Mouse (Mus musculus) left cerebral cortex, postnatal 10 days (tissue): ENCODE measurements at regions not wholly inside any gene's neighbourhood (a gene's known extent, or its start where the extent isn't known, plus 50 kb on each side); places are given as distances from the start of the nearest gene placed in this dataset.
A peak's percentile ranks its signal among the peaks of the same experiment; 100 is the strongest.
"Not testable (repeated sequence)": the region's sequence is repeated elsewhere in the genome, so short reads cannot be mapped to it uniquely, and the experiment has no call there.

Experiments
- DNase-seq, 2 experiments: peaks; one replicate each; pipeline ENCODE4 v3.0.0; 2021 to 2022; ENCODE audit warnings: low spot score in 2 of 2, mixed read lengths in 1 of 2; ENCODE audit errors: extremely low spot score in 1 of 2
- intact Hi-C: fragments of 180-260 bp; cut with DNase I; formaldehyde crosslinking; loops from one replicate; pipeline ENCODE4 v1.15.1; 2025

DNA sequence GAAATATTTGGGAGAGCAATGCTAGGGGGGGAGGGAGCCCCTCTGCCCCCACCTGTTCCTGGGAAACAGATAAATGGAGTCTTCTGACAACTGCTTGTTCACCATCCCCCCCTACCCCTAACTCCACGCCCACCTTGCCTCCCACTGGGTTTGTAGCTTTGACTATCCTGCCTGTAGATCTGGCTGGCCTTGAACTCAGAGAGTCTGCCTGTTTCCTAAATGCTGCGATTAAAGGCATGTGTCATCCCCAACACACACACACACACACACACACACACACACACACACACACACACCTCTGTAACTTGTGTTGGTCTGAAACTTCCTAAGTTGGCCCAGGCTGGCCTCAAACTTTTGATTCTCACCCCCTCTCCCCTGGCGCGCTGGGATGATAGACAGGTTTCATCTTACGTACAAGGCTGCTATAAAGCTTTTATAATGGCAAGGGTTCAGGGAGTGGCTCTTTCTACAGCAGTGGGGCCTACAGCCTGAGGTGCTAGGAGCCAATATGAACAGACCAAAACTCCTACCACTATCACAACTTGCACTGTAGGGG lies 128.5 kb upstream of the Bcor start:
- peak in 1 of 2 experiments; percentile 15 for DNase-seq
- intact Hi-C loops: no loop called here

DNA sequence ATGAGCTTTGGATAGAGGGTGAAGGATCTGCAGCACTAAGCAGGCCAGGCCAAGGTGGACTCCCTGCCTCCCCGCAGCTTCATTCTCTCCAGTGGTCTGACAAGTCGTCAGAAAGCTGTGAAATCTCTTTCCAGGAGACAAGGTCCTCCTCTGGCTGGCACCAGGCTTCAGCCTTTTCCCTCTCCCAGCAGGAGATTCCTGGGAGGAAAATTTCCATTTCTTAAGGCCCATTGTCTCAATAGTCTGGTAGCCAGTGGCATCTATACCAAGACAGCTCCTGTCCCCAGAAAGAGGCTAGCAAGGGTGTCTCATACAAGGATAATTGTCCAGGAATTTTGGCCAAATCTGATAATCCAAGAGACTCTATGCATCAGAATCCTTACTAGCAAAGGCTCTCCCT lies 133.0 kb upstream of the Bcor start:
- DNase-seq: no peak
- intact Hi-C loops: no loop called here

DNA sequence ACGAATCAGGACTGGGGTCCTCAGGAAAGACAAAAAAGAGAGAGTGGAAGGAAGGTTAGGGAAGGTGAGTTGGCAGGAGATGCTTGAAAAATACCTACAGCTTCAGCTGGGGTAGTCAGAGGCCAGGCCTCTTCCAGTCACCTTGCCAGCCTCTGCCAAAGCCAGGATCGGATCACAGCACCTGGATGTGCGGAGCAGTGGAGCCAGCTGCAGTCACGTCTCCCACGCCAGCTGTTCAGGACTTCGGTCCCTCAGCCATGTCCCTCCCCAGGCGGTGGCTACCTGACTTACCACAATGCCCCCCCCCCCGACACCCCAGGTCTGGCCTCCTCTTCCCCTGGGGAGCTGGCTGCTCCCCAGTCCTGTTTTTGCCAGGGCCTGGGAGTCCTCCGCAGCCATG lies 134.3 kb upstream of the Bcor start:
- intact Hi-C loops: no loop called here

DNA sequence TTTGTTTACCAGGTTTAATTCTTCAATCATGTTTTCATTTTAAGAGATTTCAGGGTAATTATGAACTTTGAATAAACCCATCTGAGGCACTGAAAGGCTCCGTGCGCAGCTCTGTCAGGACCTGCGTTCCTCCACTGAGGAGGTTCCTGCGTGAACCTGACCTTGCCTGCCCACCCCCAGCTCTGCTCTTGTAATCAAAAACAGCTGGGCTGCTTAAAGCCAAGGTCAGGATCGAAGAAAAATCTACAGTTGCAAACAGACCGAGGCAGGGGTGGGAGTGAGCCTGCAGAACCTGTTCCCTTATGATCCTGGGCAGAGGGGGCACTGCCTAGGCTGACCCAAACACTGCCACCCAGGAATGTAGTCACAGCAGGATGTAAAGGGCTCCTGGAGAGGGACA lies 134.8 kb upstream of the Bcor start:
- no peak for DNase-seq

More for the DNA sequence above, 134.3 kb upstream of the Bcor start:
- no peak for DNase-seq

DNA sequence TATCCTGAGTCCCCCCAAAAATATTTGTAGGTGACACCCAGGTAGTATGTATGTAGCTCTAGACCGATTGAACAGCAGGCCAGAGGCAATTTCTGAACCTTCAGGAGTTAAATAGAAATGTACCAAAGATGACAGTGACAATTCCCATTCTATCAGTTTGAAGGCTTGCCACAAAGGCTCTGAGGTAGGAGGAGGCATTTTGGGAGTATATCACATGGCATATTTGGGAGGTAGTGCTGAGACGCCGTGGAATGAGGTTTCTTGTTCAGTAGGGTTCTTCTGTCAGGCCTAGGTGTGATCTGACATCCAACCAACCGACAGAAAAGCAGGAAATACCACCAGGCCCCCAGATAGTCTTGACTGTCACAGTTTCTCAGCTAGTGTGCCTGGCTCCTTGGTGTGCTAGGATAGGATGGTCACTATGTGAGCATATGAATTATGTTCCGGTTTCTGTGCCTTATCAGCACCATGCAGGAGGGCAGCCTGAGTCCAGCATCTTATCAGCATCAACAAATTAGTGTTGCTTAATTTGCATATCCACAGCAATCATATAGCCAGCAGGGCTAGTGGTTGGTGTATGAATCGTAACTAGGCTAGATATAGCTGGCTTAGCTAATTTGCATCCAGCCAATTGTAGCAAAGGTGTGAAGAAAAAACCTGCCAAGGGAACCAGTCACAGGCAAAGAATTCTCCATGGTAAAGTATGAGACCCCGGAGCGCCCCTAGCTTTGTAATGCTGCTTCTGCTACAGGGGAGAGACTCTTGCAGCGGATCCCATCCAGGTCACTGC lies 136.3 kb upstream of the Bcor start:
- DNase-seq: no peak
- intact Hi-C loops: no loop called here

More for the DNA sequence above, 134.8 kb upstream of the Bcor start:
- intact Hi-C loops: no loop called here

DNA sequence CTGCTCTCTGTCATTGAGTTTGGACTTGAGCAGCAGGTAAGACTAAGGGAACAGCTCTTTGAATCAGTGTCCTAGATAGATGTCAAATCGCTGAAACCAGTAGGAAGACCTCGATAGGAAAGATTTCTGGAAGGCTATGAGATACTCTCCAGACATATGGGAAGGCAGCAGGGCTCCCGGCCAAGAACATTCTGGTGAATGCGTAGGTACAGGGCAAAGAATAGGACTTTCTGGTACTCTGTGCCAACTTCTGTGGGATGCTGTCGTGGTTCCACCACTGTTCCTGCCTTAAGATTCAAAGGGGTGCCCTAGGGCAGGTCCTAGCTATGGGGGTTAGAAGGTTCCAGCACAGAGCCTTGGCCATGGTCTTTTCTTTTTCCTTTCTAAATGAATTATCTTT lies 138.5 kb upstream of the Bcor start:
- DNase-seq: no peak
- intact Hi-C loops: no loop called here

DNA sequence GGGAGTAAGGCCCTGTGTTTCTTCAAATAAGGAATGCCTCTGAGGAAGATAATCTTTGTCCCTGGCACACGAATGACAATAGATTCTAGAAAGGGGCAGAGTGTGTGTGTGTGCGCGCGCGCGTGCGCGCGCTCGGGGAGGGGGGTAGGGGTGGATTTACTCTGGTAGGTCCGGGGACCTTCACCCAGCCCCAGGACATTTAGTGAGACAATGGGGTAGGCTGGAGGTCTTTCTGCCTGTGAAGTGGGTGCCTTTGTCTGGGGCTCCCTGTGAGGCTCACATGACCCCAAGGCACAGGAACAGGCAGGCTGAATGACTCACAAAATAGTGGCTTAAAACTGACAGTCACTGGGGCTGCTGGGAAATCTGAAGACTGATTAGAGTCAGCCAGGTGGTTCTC lies 139.1 kb upstream of the Bcor start:
- intact Hi-C loops: no loop called here
- no peak for DNase-seq

DNA sequence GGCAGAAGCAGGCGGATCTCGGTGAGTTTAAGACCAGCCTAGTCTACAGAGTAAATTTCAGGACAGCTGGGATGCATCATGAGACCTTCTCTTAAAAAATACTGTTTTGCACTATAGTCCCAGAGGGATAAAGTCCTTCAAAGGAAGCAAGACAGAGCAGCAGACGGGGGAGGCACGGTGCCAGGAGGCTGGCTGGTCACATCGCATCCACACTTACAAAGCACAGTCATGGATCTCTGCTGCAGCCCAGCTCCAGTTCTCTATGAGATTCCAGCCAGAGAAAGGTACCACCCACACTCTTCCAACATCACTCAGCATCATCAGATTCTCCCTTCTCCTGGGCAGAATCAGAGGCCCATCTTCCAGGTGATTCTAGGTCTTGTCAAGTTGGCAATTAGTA lies 144.5 kb upstream of the Bcor start:
- peak in 1 of 2 experiments; percentile 28 for DNase-seq

DNA sequence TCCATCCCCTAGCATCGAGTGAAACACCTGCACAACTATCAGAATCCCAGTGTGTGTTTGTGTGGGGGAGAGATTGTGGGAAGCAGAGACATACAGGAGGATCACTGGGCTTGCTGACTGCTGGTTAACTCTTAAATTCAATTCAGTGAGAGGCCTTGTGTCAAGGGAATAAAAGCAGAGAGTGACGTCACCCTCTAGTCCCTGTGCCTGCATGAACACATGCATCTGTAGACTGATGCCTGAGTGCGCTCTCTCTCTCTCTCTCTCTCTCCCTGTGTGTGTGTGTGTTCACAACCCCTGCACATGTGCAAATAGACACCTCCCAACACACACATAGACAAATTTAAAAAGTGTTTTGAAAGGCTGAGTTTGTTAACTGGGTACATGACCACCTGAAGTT lies 146.8 kb upstream of the Bcor start:
- intact Hi-C loops: no loop called here
- no peak for DNase-seq

More for the DNA sequence above, 144.5 kb upstream of the Bcor start:
- intact Hi-C loops: no loop called here

DNA sequence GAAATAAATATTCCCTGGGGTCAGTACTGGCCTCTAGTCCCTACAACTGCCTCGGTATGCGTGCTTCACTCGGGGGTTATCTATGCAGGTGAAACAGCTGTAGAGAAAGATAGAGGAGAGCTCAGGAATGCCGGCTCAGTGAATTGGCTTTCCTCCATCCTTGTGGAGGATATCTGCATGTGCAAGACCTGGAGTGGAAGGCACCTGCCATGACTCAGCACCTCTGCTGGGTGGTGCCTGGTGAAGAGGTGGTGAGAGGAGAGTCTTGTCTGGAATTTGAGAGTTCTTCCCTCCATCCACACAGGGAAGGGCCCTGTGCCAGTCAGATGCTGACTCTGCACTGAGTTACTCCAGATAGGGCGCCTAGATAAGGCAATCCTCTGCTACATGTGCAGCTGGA lies 152.4 kb upstream of the Bcor start:
- no peak for DNase-seq
- intact Hi-C loops: no loop called here

DNA sequence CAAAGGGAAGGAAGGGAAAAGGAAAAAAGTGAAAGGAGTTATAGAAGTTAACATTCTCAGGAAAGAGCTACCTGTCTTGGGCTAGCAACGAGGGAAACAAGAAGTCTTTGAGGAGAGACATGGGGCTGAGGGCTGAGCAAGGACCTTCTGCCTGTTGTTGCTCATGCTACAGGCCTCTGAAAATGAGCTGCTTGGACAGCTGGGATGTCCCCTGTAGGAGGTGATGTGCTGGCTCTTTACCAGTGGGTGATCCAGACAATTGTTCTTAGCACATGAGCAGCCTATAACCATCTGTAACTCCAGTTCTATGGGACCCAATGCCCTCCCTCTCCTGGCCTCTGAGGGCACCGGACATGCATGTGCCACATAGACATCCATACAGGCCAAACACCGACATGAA lies 155.5 kb upstream of the Bcor start:
- DNase-seq: no peak
- intact Hi-C loops: no loop called here

DNA sequence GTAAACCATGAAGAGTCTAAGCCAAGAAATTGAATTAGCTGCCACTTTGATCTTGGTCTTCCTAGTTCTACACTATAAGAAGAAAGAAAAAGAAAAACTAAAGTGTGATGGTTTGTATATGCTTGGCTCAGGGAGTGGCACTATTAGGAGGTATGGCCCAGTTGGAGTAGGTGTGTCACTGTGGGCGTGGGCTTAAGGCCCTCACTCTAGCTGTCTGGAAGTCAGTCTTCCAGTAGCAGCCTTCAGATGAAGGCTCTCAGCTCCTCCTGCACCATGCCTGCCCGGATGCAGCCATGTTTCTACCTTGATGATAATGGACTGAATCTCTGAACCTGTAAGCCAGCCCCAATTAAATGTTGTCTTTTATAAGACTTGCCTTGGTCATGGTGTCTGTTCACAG lies 157.3 kb upstream of the Bcor start:
- intact Hi-C loops: not testable (repeated sequence)

DNA sequence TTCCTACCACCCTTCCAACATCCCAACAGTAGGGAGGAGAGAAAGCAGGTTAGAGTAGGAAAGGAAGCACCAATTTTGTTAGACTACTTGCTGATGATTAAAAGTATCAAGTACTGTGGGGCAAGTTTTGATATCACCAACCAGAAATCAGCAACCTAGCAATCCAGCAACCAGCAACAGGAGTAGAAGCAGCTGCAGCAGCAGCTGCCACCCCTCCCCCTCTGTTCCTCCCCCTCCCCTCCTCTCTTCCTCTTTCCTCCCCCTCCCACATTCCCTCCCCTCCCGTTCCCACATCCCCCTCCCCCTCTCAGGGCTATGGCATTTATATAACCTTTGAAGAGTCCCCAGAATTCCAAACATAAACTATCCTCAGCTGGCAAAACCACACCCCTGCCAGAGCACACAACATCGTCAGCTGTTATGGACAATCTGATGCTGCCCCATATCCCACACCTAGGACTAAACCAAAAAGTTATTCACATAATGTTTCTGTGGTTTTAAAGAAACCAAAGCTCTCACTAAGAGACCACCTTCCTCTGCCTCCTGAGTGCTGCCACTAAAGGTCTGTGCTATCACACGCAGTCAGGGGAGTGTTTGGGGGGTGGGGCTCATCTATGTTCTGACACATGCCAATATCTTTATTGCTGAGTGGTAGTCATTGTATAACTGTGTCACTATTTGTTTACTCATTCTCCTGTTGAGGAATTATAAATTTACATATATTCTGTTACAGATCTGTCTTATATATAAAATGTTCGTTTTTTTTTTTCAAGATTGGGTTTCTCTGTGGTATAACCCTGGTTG lies 158.9 kb upstream of the Bcor start:
- intact Hi-C loops: no loop called here
- no peak for DNase-seq

More for the DNA sequence above, 157.3 kb upstream of the Bcor start:
- DNase-seq: not testable (repeated sequence)

DNA sequence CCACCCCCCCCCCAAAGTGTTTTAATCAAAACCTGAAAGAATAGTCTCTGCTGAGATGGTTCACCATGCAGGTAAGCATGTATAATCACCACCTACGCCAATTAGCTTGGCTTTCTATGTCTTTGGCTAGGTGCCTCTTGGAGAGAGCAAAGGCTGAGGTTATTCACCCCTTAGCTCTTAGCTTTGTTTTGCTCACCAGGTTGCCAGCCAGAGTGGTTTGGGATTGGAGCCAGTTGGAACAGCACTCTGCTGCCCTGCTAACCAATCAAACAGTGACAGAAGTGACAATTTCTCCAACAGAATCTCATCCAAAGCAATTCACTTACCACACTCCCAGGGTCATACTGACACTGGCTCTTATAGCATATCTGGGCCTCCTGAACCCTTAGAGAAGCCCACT lies 162.3 kb upstream of the Bcor start:
- intact Hi-C loops: no loop called here
- no peak for DNase-seq

DNA sequence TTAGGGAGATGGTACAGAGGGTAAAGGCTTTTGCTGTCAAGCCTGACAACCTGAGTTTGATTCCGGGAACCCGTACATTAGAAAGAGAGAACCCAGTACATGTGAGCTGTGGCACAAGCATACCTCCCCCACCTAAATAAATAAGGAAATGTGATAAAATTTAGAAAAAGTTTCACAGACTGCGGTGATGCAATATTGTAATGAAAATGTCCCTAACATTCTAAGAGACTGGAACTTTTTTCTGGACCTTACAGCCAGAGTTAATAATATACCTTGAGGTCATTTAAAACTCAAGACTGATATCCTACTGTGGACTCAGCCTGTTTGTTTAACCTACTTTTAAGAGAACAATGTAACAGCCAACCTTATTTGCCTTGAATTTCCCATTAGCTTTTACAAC lies 163.1 kb upstream of the Bcor start:
- no peak for DNase-seq
- intact Hi-C loops: no loop called here

DNA sequence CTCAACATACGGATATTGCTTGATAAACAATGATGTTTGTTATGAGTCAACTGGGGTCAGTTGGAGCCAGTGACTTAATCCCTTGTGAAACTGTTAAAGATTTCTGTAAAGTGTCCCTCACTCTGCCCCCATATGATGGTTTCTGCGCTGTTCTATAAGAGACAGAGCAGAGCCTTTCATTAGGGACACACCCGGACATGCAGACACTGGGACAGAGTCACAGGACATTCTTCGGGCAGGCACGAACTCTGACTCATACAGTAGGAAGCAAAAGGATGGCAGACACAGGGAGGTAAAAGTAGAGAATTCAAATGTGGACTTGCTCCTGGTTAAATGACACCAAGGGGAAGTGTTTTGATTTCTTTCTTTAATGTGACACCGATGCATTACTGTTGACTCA lies 163.7 kb upstream of the Bcor start:
- DNase-seq: no peak
- intact Hi-C loops: no loop called here

DNA sequence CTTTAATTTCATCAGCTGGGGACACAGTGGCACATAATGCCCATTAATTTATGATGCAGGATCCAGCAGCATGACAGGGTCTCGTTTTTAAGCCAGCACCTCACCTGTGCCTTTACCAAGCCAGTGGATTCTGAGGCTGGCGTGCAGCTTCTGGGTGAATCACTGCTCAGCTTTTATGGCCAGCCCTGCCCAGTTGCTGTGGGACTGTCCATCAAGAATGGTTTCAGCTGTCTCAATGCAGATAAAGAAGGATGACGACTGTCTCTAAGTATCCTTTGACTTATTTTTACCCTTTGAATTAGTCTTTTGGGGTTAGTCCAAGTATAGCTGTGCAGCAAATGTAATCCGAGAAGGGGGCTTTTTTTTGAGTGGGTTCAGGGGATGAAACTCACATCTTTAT lies 167.3 kb upstream of the Bcor start:
- DNase-seq: no peak
- intact Hi-C loops: no loop called here

DNA sequence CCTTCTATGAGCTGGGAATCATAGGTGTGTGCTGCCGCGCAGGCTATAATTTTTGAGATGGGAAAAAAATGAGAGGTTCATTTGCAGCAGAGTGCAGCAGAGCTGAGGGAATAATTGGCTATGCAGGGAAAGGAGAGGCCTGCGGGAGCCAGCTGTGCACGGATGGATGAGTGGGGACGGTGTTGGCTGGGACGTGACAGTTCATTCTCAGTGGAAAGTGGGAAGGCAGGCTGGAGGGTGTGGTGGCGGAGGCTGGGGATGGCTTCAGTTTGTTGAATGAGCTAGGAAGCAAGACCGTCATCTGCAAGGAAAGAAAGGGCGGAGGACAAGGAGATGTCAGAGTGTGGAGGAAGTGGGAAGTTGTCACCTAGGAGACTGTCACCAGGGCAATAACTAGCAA lies 180.4 kb upstream of the Bcor start:
- intact Hi-C loops: no loop called here
- no peak for DNase-seq

DNA sequence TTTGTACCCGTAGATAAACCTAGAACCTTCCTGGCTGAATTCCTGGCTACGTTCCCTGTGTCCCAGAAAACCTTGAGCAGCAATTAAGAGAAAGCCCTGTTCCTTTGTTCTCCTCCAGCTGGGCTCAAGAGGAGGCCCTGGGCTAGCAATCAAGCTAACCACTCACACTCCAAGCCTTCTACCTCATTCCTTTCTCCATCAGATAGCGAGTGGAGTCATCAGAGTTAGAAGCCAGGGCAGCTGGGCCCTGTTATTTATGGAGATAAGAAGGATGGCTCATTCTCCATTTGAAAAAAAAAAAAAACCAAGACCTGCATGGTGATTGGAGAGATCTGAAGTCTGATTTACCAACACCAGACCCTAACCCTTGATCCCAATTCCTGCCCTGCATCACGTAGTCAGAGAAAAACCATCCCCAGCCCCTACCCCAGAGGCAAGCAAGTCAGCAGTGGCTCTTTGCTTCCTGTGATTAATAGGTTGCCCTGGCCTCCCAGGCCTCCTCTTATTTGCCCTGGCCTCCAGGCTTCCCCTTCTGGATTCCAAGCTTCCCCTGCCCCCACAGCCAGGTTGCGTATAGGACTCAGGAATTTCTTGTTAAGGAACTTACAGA lies 181.3 kb upstream of the Bcor start:
- no peak for DNase-seq
- intact Hi-C loops: no loop called here
